Mouse (Mus musculus) limb, embryonic 14.5 days (tissue): Measurements from ENCODE around the gene Phip. TPM values are rescaled to one million over a fixed set of nuclear protein-coding genes. Genes with fewer than 3 reads are reported as not detected.

ENCODE experiments used
- ATAC-seq: fragments of 200-750 bp; cut with Nextera tagmentation; 2 replicates; pipeline ENCODE4 v1.8.0; 2017; ENCODE audit warnings: low read depth, moderate number of reproducible peaks, moderate TSS enrichment; ENCODE audit not compliant: low FRiP score
- DNase-seq: peaks from one replicate; pipeline ENCODE4 v3.0.0-alpha.2; 2015; ENCODE audit warnings: low spot score
- H3K27ac ChIP-seq: fragments of 300-500 bp; sonication (generic); replicated peaks from 2 replicates; pipeline ENCODE4 v1.5.1; 2014; ENCODE audit warnings: low read depth, mild to moderate bottlenecking, low read length, moderate library complexity, mixed read lengths
- H3K27me3 ChIP-seq: fragments of 300-500 bp; sonication (generic); 2 replicates; pipeline ENCODE4 v1.6.1; 2014; ENCODE audit warnings: low read length, mixed read lengths; ENCODE audit not compliant: control insufficient read depth, insufficient read depth
- H3K36me3 ChIP-seq: fragments of 300-500 bp; sonication (generic); 2 replicates; pipeline ENCODE4 v1.6.1; 2014; ENCODE audit warnings: mild to moderate bottlenecking, low read length, moderate library complexity, mixed read lengths; ENCODE audit not compliant: control insufficient read depth, insufficient read depth
- H3K4me1 ChIP-seq: fragments of 300-500 bp; sonication (generic); 2 replicates; pipeline ENCODE4 v1.6.1; 2014; ENCODE audit warnings: antibody characterized with exemption, low read length, mixed read lengths; ENCODE audit not compliant: control insufficient read depth, insufficient read depth
- H3K4me2 ChIP-seq: fragments of 300-500 bp; sonication (generic); replicated peaks from 2 replicates; pipeline ENCODE4 v1.6.1; 2014; ENCODE audit warnings: low read depth, mild to moderate bottlenecking, low read length, moderate library complexity; ENCODE audit not compliant: severe bottlenecking
- H3K4me3 ChIP-seq: fragments of 300-500 bp; sonication (generic); replicated peaks from 2 replicates; pipeline ENCODE4 v1.5.1; 2014; ENCODE audit warnings: low read length
- H3K9ac ChIP-seq: fragments of 300-500 bp; sonication (generic); 2 replicates; pipeline ENCODE4 v1.6.1; 2014; ENCODE audit warnings: mild to moderate bottlenecking, low read depth, low read length, moderate library complexity; ENCODE audit not compliant: severe bottlenecking
- H3K9me3 ChIP-seq: fragments of 300-500 bp; sonication (generic); 2 replicates; pipeline ENCODE4 v1.6.1; 2016; ENCODE audit warnings: low read length; ENCODE audit not compliant: control insufficient read depth
- POLR2A ChIP-seq: fragments of 200-500 bp; IDR thresholded peaks from 2 replicates; pipeline ENCODE4 v1.8.0; 2012; ENCODE audit warnings: inconsistent platforms, mild to moderate bottlenecking, moderate library complexity, borderline replicate concordance; ENCODE audit not compliant: insufficient read depth, insufficient read length; ENCODE audit errors: extremely low read depth
- WGBS: fragments of 180-500 bp; shearing (Covaris S2); extraction: QIAGEN DNeasy Blood & Tissue Kit; methylation state at CpG from one replicate; pipeline ENCODE4 v1.1.7; 2014; 5-methylcytosine and 5-hydroxymethylcytosine counted together
- polyA plus RNA-seq, 2 experiments: library from polyadenylated mRNA; depleted of rRNA in 1 of 2; stranded (reverse) in 1 of 2; unstranded in 1 of 2; fragments of >200 nt; fragmentation: Nextera tagmentation in 1 of 2; extraction: Ambion mirVana in 1 of 2; gene quantifications; 2 replicates each; pipeline versions ENCODE4 v1.2.1 to v1.2.3; 2012 to 2014

Phip gene
- polyA plus RNA-seq, 2 experiments: 16.9 to 84.1 TPM

GRCm38 (mm10) chr9:82835921-82836320 lies 139.4 kb downstream of the Phip start:
- no peak for DNase-seq

GRCm38 (mm10) chr9:82831891-82832290 lies 143.4 kb downstream of the Phip start:
- H3K4me2 ChIP-seq: no peak overlapping the region
- H3K27me3 ChIP-seq: no peaks in the 10 kb centered on the region
- peaks cover 5% of the 10 kb centered on the region for H3K4me1 ChIP-seq
- DNase-seq: no peak
- H3K36me3 ChIP-seq: no peaks in the 10 kb centered on the region
- 60% methylated on average over 4 of the region's 4 CpGs for WGBS
- no peak overlapping the region for H3K27ac ChIP-seq
- no peaks in the 10 kb centered on the region for H3K9me3 ChIP-seq
- no peak overlapping the region for H3K4me3 ChIP-seq
- no peak for ATAC-seq
- no peak overlapping the region for H3K9ac ChIP-seq
- TF ChIP-seq POLR2A: no peak

More at GRCm38 (mm10) chr9:82835921-82836320, 139.4 kb downstream of the Phip start:
- H3K36me3 ChIP-seq: peaks cover 10% of the 10 kb centered on the region; the same call in 1 of the 2 replicates
- H3K4me1 ChIP-seq: no peaks in the 10 kb centered on the region
- no peak overlapping the region for H3K27ac ChIP-seq
- no peak for TF ChIP-seq POLR2A
- ATAC-seq: no peak
- no peaks in the 10 kb centered on the region for H3K27me3 ChIP-seq
- 67% methylated on average over 6 of the region's 6 CpGs for WGBS
- no peaks in the 10 kb centered on the region for H3K9me3 ChIP-seq
- no peak overlapping the region for H3K9ac ChIP-seq
- no peak overlapping the region for H3K4me2 ChIP-seq
- no peak overlapping the region for H3K4me3 ChIP-seq

GRCm38 (mm10) chr9:82829693-82830430 lies 145.5 kb downstream of the Phip start:
- Histone ChIP-seq H3K27ac (peak overlapping the region; percentile 90), H3K36me3 (no peaks in the 10 kb centered on the region), H3K9ac (peak overlapping the region; percentile 88), H3K4me3 (peak overlapping the region; percentile 82), H3K9me3 (no peaks in the 10 kb centered on the region), H3K27me3 (no peaks in the 10 kb centered on the region), H3K4me2 (peak overlapping the region; percentile 56), H3K4me1 (peaks cover 5% of the 10 kb centered on the region)
- WGBS: 3% methylated on average over 58 of the region's 65 CpGs
- 0 out of 2 replicates have a peak, but pooled peaks have one; percentile 56 for TF ChIP-seq POLR2A
- DNase-seq (peak; percentile 95), ATAC-seq (peak; percentile 96)

- DNase-seq (no peak), ATAC-seq (0 out of 2 replicates have a peak, but pooled peaks have one; percentile 1)
- H3K27me3 ChIP-seq: no peaks in the 10 kb centered on the region
- H3K9me3 ChIP-seq: no peaks in the 10 kb centered on the region
- WGBS: 16% methylated on average over 20 of the region's 20 CpGs
- peak within 1 kb of the TSS; percentile 90 for H3K27ac ChIP-seq
- peaks cover 5% of the 10 kb centered on the region for H3K4me1 ChIP-seq
- peak within 1 kb of the TSS; percentile 82 for H3K4me3 ChIP-seq
- no peaks in the 10 kb centered on the region for H3K36me3 ChIP-seq
- H3K9ac ChIP-seq: peak within 1 kb of the TSS; percentile 88
- H3K4me2 ChIP-seq: peak within 1 kb of the TSS; percentile 56
- no peak for TF ChIP-seq POLR2A
These were observed 146.2 kb downstream of the Phip start, which contains the start of gene Irak1bp1 for GRCm38 (mm10) chr9:82829007-82829689. Gene Irak1bp1 (plus strand): TSS chr9:82829540.

GRCm38 (mm10) chr9:82826426-82826825 lies 148.9 kb downstream of the Phip start:
- Histone ChIP-seq H3K4me2 (no peak overlapping the region), H3K4me1 (peaks cover 5% of the 10 kb centered on the region), H3K27me3 (no peaks in the 10 kb centered on the region), H3K9me3 (no peaks in the 10 kb centered on the region), H3K27ac (no peak overlapping the region), H3K4me3 (no peak overlapping the region), H3K36me3 (no peaks in the 10 kb centered on the region), H3K9ac (no peak overlapping the region)
- no peak for TF ChIP-seq POLR2A
- DNase-seq (no peak), ATAC-seq (no peak)
- WGBS: 94% methylated on average over 6 of the region's 6 CpGs

Other genes starting within 250 kb of the Phip start
- gene Irak1bp1, start 146.0 kb downstream of the Phip start, polyA plus RNA-seq (2012; rRNA removed): 14.8 and 15.4 TPM in 2 replicates
- 24.3 and 25.8 TPM in 2 replicates for gene Irak1bp1, start 146.0 kb downstream of the Phip start, polyA plus RNA-seq (2014; fragmentation: Nextera tagmentation; extraction: Ambion mirVana)
- gene Hmgn3, start 171.2 kb upstream of the Phip start, polyA plus RNA-seq (2012; rRNA removed): 123 and 163 TPM in 2 replicates
- 197 and 204 TPM in 2 replicates for gene Hmgn3, start 171.2 kb upstream of the Phip start, polyA plus RNA-seq (2014; fragmentation: Nextera tagmentation; extraction: Ambion mirVana)